Mouse (Mus musculus): ENCODE measurements around the gene Mef2b. TPM values are rescaled to one million over a fixed set of nuclear protein-coding genes. Genes with fewer than 3 reads are reported as not detected.

Gene Mef2b
- polyA plus RNA-seq, 2 experiments, result 0.04 TPM; not detected in 1

GRCm38 (mm10) chr8:70197603-70198002, 58.1 kb downstream of the Mef2b start:
- TF ChIP-seq EP300 (IDR thresholded peaks at IDR 0.05; ENCODE audit: low read depth) (no peak), CTCF (IDR thresholded peaks at IDR 0.05; ENCODE audit: low read depth) (no peak)
- Histone ChIP-seq H3K4me2 (ENCODE audit: low read depth) (no peak overlapping the region), H3K9ac (replicated peaks) (no peak overlapping the region)

GRCm38 (mm10) chr8:70200098-70200681, 60.7 kb downstream of the Mef2b start:
- H3K9ac ChIP-seq (replicated peaks), result 0 out of 2 replicates have a peak overlapping the region, but pooled peaks have one; percentile 23
- H3K4me3 ChIP-seq (ENCODE audit: insufficient read depth in 1 of 2, low read depth in 2 of 2, low read length in 2 of 2), result no peak overlapping the region
- no peaks in the 10 kb centered on the region for H3K9me3 ChIP-seq (ENCODE audit: control insufficient read depth, low read length)
- peak in 2 of 3 experiments; percentile 45 to 56 for DNase-seq (ENCODE audit: low read depth in 3 of 3, low spot score in 3 of 3)
- 65% methylated on average over 5 of the region's 5 CpGs for WGBS (ENCODE audit: insufficient replicate concordance)
- no peaks in the 10 kb centered on the region for H3K27me3 ChIP-seq (ENCODE audit: control insufficient read depth, insufficient read depth, low read length)
- H3K4me2 ChIP-seq (ENCODE audit: low read depth), result no peak overlapping the region
- no peak overlapping the region; the same call in 1 of the 2 replicates for H3K27ac ChIP-seq
- ATAC-seq (ENCODE audit: insufficient read depth), result peak; percentile 33; the same call in 1 of the 2 replicates
- H3K4me1 ChIP-seq (replicated peaks; ENCODE audit: control insufficient read depth in 2 of 2, insufficient read depth in 2 of 2, low read length in 1 of 2), result peaks cover 25 to 27% of the 10 kb centered on the region in 2 experiments
- H3K36me3 ChIP-seq (replicated peaks; ENCODE audit: control insufficient read depth, insufficient read depth, low read depth), result no peaks in the 10 kb centered on the region
- TF ChIP-seq EP300 (IDR thresholded peaks at IDR 0.05; ENCODE audit: low read depth) (no peak), CTCF (IDR thresholded peaks at IDR 0.05; ENCODE audit: low read depth) (peak; percentile 82)

More at GRCm38 (mm10) chr8:70197603-70198002, 58.1 kb downstream of the Mef2b start:
- Histone ChIP-seq H3K4me1 (replicated peaks; ENCODE audit: control insufficient read depth in 2 of 2, insufficient read depth in 2 of 2, low read length in 1 of 2) (peaks cover 19 to 25% of the 10 kb centered on the region in 2 experiments), H3K4me3 (ENCODE audit: insufficient read depth in 1 of 2, low read depth in 2 of 2, low read length in 2 of 2) (no peak overlapping the region), H3K36me3 (replicated peaks; ENCODE audit: control insufficient read depth, insufficient read depth, low read depth) (no peaks in the 10 kb centered on the region; the same call in 1 of the 2 replicates), H3K27ac (no peak overlapping the region), H3K27me3 (ENCODE audit: control insufficient read depth, insufficient read depth, low read length) (no peaks in the 10 kb centered on the region), H3K9me3 (ENCODE audit: control insufficient read depth, low read length) (no peaks in the 10 kb centered on the region)
- 64% methylated on average over 7 of the region's 7 CpGs for WGBS (ENCODE audit: insufficient replicate concordance)
- no peak for DNase-seq (ENCODE audit: low read depth in 3 of 3, low spot score in 3 of 3)
- no peak for ATAC-seq (ENCODE audit: insufficient read depth)

- Histone ChIP-seq H3K9me3 (ENCODE audit: control insufficient read depth, low read length) (no peaks in the 10 kb centered on the region), H3K4me3 (ENCODE audit: insufficient read depth in 1 of 2, low read depth in 2 of 2, low read length in 2 of 2) (no peak overlapping the region), H3K4me2 (ENCODE audit: low read depth) (peak overlapping the region; percentile 63), H3K36me3 (replicated peaks; ENCODE audit: control insufficient read depth, insufficient read depth, low read depth) (no peaks in the 10 kb centered on the region), H3K27me3 (ENCODE audit: control insufficient read depth, insufficient read depth, low read length) (no peaks in the 10 kb centered on the region), H3K27ac (peak overlapping the region; percentile 84), H3K9ac (replicated peaks) (peak overlapping the region; percentile 58), H3K4me1 (replicated peaks; ENCODE audit: control insufficient read depth in 2 of 2, insufficient read depth in 2 of 2, low read length in 1 of 2) (peaks cover 25 to 27% of the 10 kb centered on the region in 2 experiments)
- DNase-seq (ENCODE audit: low read depth in 3 of 3, low spot score in 3 of 3) (peak; percentile 68 to 85 (median 83)), ATAC-seq (ENCODE audit: insufficient read depth) (peak; percentile 86)
- WGBS (ENCODE audit: insufficient replicate concordance), result 11% methylated on average over 3 of the region's 3 CpGs
- TF ChIP-seq CTCF (IDR thresholded peaks at IDR 0.05; ENCODE audit: low read depth), result no peak
- TF ChIP-seq EP300 (IDR thresholded peaks at IDR 0.05; ENCODE audit: low read depth), result peak; percentile 90
Observed at GRCm38 (mm10) chr8:70201417-70201816, 61.9 kb downstream of the Mef2b start.

GRCm38 (mm10) chr8:70203072-70203471, 63.6 kb downstream of the Mef2b start:
- ATAC-seq (ENCODE audit: insufficient read depth), result no peak
- no peak overlapping the region for H3K4me3 ChIP-seq (ENCODE audit: insufficient read depth in 1 of 2, low read depth in 2 of 2, low read length in 2 of 2)

GRCm38 (mm10) chr8:70204757-70205156, 65.2 kb downstream of the Mef2b start:
- H3K9ac ChIP-seq (replicated peaks), result no peak overlapping the region
- TF ChIP-seq EP300 (IDR thresholded peaks at IDR 0.05; ENCODE audit: low read depth), result no peak
- TF ChIP-seq CTCF (IDR thresholded peaks at IDR 0.05; ENCODE audit: low read depth), result no peak
- DNase-seq (ENCODE audit: low read depth in 3 of 3, low spot score in 3 of 3), result no peak
- no peaks in the 10 kb centered on the region for H3K36me3 ChIP-seq (replicated peaks; ENCODE audit: control insufficient read depth, insufficient read depth, low read depth)
- H3K4me1 ChIP-seq (replicated peaks; ENCODE audit: control insufficient read depth in 2 of 2, insufficient read depth in 2 of 2, low read length in 1 of 2), result peaks cover 25 to 27% of the 10 kb centered on the region in 2 experiments
- H3K9me3 ChIP-seq (ENCODE audit: control insufficient read depth, low read length), result no peaks in the 10 kb centered on the region
- H3K4me3 ChIP-seq (ENCODE audit: insufficient read depth in 1 of 2, low read depth in 2 of 2, low read length in 2 of 2), result no peak overlapping the region
- WGBS (ENCODE audit: insufficient replicate concordance), result 51% methylated on average over 1 of the region's 1 CpGs
- no peaks in the 10 kb centered on the region for H3K27me3 ChIP-seq (ENCODE audit: control insufficient read depth, insufficient read depth, low read length)
- ATAC-seq (ENCODE audit: insufficient read depth), result no peak
- no peak overlapping the region for H3K4me2 ChIP-seq (ENCODE audit: low read depth)
- H3K27ac ChIP-seq, result no peak overlapping the region

More at GRCm38 (mm10) chr8:70203072-70203471, 63.6 kb downstream of the Mef2b start:
- TF ChIP-seq EP300 (IDR thresholded peaks at IDR 0.05; ENCODE audit: low read depth) (no peak), CTCF (IDR thresholded peaks at IDR 0.05; ENCODE audit: low read depth) (no peak)
- DNase-seq (ENCODE audit: low read depth in 3 of 3, low spot score in 3 of 3), result no peak
- Histone ChIP-seq H3K36me3 (replicated peaks; ENCODE audit: control insufficient read depth, insufficient read depth, low read depth) (no peaks in the 10 kb centered on the region), H3K27me3 (ENCODE audit: control insufficient read depth, insufficient read depth, low read length) (no peaks in the 10 kb centered on the region), H3K4me2 (ENCODE audit: low read depth) (no peak overlapping the region), H3K27ac (no peak overlapping the region), H3K9ac (replicated peaks) (no peak overlapping the region), H3K9me3 (ENCODE audit: control insufficient read depth, low read length) (no peaks in the 10 kb centered on the region), H3K4me1 (replicated peaks; ENCODE audit: control insufficient read depth in 2 of 2, insufficient read depth in 2 of 2, low read length in 1 of 2) (peaks cover 25 to 27% of the 10 kb centered on the region in 2 experiments)
- 79% methylated on average over 4 of the region's 4 CpGs for WGBS (ENCODE audit: insufficient replicate concordance)

Data from liver, embryonic 14.5 days (tissue).